Mouse (Mus musculus): ENCODE measurements around the gene Gdf7.

Gene Gdf7

DNA sequence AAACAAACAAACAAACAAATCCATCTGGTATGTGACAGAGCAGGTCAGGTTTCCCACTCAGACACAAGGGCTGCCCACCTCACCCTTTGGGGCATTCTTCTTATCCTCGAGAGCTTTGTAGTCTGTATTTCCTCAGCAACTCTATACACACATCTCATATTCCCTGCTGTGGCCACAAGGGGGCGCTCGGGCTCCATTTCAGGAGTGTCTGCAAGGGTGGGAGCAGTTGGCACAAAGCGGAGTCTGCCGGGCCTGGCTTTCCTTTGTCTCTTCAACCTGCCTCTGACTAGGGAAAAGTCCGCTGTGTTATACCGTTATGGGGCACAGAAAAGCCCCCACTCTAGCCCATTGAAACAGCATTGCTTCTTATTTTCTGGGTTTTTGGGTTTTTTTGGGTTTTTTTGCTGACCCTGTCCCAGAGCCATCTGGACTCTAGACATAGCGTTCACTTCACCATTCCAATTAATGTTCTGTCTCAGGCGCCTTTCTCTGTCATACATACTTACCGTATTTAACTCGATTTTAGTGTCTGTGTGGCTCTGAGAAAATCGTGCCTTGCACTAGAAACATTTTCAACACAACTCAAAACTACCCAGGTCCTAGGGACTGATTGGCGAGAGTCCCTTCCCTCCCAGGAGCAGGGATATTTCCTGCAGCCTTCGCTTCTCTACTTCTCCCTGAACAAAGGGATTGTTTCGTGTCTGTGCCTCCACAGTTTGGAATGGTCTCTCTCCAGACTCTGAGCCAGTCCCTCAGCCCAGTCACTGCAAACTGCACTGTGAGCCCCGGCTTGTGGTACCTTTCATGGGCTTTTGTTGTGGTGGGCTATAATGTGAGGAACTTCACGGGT lies 25.3 kb upstream of the Gdf7 start:
- DNase-seq = peak; percentile 90 to 96

GRCm38 (mm10) chr12:8325943-8326522 lies 24.3 kb upstream of the Gdf7 start:
- peak; percentile 45 to 46 for DNase-seq

DNA sequence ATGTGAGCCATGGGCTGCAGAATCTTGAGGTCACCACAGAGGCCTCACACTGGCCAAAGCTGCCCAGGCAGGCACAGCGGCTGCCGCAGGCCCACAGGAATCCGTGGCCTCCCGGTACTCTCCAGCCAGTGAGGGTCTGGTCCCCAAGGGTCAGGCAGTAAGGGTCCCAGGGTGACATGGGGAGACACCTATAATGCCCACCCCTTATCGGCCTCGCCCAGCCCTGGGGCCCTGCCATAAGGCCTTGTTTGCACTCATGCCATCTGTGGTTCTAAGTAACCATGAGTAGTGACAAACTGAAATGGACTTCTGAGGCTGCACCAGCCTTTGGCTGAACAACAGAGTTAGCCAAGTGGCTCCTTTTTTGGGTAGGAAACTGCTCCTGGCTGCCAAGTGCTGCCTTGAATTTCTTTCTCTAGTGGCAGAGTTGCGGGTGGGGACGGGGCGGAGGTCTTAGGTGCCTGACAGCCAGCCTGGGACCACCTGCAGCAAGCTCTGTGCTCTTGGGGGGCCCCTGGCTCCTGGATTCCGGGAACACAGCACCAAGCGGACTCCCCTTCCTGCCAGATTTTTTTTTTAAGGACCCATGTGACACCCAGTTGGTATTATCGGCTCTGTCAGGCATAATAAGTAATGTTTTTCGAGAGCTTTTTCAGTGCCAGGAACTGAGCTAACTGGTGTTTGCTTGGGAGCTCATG lies 23.6 kb upstream of the Gdf7 start:
- no peak for DNase-seq

DNA sequence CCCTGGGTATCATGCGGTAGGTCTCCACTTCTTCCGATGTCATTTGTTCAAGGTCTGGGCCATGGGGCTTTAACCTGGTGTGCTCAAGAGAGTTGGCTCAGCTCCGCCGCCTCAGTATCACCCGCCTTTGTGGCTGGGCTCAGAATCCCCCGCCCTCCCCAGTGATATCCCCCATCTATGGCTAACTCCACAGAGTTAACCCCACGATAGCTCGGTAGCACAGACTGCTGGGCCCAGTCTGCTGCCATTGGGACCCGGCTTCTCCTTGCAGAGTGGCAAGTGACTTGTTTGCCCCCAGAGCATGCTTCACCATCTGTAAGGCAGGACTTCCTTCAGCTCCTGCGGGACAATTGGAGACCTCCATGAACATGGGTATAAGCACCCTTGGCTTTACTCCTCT lies 22.3 kb upstream of the Gdf7 start:
- DNase-seq = no peak

- DNase-seq = no peak
These were observed 19.8 kb upstream of the Gdf7 start for GRCm38 (mm10) chr12:8321506-8321905.

GRCm38 (mm10) chr12:8320084-8320713 lies 18.4 kb upstream of the Gdf7 start:
- peak; percentile 83 to 87 for DNase-seq

- no peak for DNase-seq
These were observed 14.8 kb upstream of the Gdf7 start for GRCm38 (mm10) chr12:8316541-8316940.

GRCm38 (mm10) chr12:8313773-8314172 lies 12.0 kb upstream of the Gdf7 start:
- DNase-seq = no peak

- peak; percentile 88 to 94 for DNase-seq
These were observed 11.6 kb upstream of the Gdf7 start, which contains the start of gene Hs1bp3 for GRCm38 (mm10) chr12:8313270-8313771. TSS of gene Hs1bp3 (plus strand) at chr12:8313432.

DNA sequence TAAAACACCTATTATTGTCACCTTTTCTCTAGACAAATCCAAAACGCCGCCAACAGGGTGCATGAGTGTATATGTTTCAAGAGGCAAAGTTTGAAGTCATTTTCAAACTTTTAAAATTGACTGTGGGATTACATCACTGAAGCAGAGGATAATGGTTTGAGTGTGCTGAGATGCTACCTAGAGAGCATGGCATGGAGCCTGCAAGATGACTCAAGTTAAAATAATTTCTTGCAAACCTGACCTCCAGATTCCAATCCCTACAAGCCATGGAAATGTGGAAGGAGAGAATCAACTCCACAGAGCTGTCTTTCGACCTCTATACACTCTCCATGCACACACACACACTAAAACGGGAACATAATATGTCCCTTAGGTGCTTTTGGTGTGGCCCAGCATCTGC lies 10.5 kb upstream of the Gdf7 start:
- DNase-seq = no peak

DNA sequence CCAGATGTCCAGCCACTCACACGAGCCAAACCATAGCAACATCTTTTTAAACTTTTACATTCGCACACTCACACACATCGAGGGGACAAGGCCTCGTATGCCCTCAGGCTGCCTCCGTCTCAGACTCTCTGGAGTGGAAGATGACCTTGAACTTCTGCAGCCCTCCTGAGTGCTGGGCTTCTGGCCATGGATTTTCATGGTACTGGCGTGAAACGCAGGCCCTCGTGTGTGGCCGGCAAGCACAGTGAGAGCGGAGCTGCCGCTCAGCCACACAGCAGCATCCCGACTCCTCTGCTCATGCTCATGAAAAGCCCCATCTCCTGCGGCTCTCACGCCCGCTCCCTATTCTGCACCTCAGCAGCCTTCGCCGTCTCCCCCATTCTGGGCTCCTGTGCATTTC lies 9.2 kb upstream of the Gdf7 start:
- DNase-seq = no peak

DNA sequence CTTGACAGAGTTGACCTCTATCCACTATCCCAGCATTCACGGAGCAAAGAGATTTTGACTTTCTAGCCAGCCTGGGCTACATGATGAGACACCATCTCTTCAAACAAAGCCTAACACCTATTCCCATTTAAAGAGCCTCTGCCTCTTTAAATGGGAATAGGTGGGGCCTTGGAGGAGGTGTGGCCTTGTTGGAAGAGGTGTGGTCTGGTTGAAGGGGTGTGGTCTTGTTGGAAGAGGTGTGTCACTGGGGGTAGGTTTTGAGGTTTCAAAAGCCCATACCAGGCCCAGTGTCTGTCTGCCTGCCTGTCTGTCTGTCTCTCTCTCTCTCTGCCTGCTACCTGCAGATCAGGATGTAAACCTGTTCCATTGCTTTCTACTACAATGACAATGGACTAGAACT lies 5.2 kb upstream of the Gdf7 start:
- DNase-seq = no peak

DNA sequence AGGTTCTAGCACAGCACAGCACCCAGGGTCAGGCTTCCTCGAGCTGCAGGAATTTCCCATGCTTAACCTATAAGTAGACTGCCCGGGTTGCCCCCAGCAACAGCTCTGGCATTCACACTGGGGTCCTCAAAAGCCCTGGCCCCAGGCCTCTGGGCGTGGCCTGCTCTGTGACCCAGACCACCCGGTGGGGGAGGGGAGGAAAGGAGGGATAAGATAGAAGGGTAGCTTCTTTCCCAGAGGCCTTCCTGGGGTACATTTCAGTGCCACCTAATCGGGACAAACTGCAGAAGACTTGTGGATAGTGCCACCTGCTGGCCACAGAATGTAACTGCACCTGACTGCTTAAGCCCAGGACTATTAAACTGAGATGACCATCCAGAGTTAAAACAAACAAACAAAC lies 4.7 kb upstream of the Gdf7 start:
- DNase-seq = peak; percentile 60 to 78

- no peak for DNase-seq
These were observed 3.5 kb upstream of the Gdf7 start for GRCm38 (mm10) chr12:8305258-8305657.

DNA sequence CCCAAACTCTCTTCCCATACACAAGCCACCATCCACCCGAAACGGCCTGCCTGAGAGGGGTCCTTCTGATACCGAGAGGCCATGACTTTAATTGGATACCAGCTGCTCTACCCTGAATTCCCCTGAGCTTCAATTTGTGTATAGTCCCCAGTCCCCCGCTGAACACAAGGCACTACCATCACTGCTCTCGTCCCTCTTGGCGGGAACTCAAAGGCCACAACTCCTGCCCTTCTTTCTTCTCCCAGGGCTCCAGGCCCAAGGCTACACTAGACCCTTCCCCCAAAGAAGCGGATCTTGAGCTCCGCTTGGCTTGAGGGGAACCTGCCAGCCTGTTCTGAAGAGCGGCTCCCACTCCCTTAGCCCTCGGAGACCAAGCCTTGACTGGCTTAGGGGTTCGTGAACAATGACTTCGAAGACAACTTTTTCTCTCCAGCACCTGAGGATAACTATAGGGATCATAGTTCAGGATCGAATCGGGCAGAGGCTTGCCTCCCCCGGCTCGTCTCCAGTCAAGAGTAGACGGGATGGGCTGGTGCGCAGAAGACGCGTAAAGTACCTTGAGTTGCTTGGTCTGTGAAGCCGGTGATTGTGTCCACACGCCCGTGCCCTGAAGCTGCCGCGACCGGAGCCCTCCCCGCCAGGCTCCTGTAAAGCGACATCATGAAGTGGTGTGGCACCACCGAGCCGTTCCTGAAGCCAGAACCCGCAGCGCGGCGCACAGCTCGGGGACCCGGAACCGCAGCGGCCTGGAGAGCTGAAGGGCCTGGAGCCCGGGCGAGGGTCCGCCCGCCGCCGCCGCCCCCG lies 541 bp downstream of the Gdf7 start:
- DNase-seq = no peak

DNA sequence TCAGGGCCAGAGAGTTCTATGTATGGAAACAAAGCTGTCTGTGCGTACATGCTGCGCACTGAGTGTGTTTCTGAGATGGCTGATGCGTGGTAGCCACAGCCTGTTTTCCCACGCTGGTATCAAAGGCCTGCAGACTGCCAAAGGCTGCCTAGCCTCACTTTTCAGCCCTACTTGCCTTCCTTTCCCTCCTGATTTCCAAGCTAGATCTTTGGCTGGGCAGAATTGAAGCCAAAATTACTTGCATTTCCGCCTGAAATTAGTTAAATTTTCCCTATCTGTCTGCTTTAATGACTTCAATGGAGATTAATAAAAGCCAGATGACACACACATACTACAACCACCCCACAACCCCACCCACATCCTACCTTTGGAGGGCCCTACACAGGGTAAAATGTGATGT lies 1.2 kb downstream of the Gdf7 start:
- DNase-seq = no peak

- no peak for DNase-seq
These were observed 1.7 kb downstream of the Gdf7 start for GRCm38 (mm10) chr12:8300111-8300480.

DNA sequence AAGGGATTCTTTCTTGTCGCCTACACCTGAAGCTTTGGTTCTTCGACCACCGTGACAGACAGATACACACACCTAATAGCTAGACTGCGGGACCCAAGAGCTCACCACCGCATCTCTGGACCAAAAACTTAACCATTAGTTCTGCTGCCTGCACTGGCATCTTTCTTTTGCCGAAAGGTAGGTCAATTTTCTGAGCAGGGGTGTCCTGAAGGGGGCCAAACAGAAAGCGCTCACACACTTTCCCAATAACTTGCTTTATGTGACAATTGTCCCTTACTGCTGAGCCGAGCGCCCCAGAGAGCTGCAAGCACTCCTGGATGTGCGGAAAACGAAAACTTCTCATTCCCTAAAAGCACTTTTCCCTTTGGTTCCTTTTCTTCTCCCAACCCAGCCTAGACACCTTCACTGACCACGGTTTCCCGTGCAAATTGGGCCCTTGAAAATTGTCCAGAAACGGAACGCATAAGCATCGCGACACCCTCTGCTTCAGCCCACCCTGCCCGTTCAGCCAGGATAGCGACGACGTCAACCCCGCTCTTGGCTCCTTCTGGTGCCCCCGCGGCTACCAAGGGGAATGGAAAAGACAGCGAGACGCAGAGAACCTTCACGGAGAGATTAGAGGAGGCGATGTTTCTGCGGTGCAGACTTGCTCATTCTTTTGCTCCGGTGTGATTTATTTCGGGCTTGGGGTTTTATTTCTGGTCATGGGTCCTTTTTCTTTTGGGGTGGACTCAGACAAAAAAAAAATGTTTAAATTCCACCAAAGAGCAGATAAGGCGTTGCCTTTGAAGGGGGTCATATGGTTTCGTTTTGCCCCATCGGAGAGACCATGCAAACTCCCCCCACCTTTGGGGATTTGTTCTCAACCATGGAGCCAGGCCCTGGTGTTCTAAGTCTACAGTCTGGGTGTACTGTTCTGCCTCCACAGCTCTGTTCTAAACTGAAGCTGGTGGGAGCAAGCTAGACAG lies 2.3 kb downstream of the Gdf7 start:
- no peak for DNase-seq

DNA sequence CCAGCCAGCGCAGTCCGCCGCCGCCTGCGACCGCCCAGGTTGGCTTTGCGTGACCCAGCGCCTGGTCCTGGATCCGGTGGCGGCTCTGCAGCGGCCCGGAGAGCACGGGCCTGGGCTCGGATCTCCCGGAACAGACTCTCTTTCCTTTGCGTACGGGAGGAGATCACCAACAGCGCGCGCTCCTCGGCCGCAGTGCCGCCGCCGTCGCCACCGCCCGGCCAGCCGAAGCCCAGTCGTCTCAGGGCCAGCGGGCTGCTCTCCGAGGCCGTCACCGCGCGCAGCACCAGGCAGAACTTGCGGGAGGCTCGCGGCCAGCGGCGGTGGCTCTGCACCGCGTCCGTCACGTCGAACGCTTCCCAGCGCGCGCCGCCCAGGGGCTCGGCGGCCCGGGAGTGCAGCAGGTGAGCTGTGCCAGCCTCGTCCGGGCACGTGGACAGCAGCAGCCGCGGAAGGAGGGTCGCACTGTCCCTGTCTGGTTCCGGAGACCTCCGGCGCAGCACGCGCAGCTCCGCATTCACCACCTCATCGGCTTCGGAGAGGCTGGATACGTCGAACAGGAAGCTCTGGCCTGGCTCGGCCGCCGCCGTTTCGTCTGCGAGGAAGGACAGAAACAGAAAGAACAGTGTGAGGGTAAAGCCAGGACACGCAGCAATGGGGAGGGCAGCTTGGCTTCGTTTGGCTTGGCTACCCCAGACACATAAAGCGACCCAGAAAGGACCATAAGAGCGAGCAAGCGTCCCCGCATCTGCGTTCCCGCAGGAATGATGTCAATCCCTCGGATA lies 3.2 kb downstream of the Gdf7 start:
- DNase-seq = no peak

- DNase-seq = no peak
These were observed 4.1 kb downstream of the Gdf7 start for GRCm38 (mm10) chr12:8297586-8298214.

Data from cerebellum, adult 18-20 months (tissue).